Mouse (Mus musculus) kidney, adult 9 months (tissue): Measurements from ENCODE around the gene H2al2a.
"Not testable (repeated sequence)": the region's sequence is repeated elsewhere in the genome, so short reads cannot be mapped to it uniquely, and the experiment has no call there.

ENCODE experiments used
- DNase-seq: peaks from one replicate; pipeline ENCODE4 v3.0.0; 2022

The H2al2a gene

DNA sequence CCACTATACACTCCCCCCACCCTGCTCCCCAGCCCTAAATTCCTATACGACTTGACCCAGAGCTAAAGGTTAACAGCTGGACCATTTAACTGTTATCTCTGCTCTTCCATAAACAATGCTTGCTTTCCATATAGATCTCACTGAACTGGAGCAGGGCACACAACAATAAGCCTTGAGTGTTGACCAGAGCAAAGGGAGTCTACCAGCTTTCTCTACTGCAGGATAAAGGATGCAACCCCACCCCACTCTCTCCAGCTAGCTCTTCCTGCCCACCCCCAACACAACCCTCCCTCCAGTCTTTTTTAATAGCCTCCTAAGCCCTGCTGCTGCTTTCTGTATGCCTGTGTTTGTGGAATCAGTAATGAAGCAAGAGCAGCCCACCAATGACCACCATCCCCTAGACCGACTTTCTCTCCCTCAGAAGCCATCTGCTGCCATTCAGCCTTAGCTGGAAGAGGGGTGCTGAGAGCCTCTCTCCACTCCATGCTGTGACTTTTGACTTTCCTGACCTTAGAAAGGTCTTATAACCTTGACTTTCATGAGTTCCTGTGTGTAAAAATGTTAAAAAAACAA, 22.8 kb downstream of the H2al2a start:
- no peak for DNase-seq

DNA sequence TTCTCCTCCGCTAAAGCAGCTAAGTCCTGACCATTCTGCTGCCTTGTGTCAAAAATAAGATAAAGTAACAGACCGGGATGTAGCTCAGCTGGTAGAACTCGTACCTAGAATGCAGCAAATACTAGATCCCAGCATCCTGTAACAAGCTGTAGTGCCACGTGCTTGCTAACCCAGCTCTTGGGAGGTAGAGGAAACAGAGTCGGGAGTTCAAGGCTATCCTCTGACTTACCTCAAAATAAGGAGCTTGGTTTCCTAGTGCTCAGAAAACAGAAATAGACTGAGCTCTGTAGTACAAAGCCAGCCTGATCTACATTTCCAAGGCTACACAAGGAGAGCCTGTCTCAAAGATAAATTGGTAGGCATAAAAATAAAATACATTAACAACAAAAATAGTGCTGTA, 23.5 kb downstream of the H2al2a start:
- no peak for DNase-seq

DNA sequence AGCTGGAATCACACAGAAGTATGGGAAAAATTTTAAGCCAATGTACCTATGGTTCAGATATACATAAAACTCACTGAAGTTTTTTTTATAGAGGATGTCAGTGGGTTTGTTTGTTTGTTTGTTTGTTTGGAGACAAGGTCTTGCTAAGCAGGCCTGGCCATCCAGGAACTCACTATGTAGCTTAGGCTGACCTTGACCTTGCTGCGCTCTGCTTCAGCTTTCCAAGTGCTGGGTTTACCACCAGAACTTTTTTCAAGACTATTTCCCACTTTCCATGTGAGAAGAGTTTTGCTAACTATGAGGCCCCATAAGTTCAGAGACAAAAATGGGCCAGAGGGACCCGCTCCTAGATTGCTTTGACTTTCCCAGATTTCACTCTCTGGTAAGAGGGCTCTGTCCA, 23.9 kb downstream of the H2al2a start:
- no peak for DNase-seq

DNA sequence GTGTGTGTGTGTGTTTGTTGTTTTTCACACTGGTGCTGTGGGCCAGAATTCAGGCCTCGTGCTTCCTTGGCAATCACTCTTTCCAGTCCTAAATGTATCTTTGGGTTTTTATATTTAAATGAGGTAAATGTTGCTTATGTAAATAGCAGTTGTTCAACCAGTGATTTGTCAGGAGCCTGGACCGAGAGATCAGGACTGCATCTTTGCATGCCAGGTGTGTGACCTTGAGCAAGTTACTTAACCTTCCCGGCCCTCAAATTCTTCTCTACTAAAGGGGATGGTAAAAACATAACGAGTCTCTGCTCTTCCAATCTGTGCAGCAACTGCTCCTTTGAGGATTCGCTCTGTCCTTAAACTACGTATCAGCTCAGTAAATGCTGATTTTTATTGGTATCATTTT, 25.4 kb downstream of the H2al2a start:
- no peak for DNase-seq

DNA sequence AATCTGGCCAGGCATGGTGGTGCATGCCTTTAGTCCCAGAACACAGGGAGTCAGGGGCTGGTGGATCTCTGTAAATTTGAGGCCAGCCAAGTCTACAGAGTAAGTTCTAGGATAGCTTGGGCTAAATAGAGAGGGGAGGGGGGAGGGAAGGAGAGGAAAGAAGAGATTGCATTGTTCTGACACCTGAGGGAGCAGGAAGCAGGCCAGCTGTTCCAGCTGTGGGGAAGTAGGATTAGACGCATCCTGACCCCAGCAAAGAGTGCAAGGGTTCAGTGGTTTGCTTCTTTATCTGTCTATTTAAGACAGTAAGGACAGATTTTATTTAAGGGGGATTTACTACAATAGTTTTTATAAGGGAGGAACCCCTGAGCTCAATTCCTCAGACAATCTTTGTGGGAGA, 26.1 kb downstream of the H2al2a start:
- no peak for DNase-seq

DNA sequence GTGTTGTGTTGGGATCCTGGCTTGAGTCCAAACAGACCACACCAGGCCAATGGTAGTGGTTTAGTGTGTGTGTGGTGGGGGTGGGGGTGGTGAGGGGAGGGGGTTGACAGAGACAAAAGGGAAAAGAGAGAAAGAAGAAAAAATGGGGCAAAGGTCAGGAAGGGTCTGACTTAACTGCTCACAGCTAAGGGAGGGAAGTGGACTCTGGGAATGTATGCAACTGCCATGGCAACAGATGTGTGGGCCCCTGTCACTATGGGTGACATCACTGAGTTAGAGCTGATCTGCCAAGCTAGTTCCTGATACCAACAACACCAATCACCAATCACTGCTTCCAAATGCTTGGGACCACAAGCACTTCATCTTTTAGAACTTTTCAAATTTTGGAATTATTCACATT, 26.6 kb downstream of the H2al2a start:
- no peak for DNase-seq

DNA sequence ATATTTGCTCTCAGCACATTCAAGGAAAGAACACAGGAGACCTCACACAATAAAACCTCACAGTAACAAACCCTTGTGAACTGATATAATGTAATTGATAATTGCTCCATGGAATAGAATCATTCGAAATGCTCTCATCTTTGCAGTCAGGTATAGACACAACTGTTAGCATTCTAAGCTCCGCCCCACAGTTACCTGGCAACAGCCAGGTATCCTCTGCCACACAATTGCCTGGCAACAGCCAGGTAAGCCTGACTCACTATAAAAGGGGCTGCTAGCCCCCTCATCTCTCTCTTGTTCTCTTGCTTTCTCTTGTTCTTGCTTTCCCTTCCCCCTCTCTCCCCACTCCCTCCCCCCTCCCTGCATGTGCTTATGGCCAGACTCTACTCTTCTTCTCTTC, 28.2 kb downstream of the H2al2a start:
- DNase-seq = no peak

DNA sequence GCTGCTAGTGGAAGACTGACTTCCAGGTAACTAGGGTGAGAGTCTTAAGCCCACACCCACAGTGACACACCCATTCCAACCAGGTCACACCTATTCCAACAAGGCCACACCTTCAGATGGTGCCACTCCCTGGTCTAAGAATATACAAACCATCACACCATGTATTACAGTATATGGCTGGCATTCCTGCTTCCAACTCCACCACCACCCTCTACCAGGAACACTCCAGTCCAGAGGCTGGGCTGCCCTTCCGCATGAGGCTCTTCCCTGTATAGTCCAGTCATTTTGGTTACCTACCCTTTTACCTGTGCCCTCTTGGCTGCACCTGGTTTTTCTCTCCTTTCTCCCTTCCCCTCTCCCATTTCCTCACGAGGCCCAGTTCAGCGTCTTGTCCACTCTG, 28.7 kb downstream of the H2al2a start:
- DNase-seq = not testable (repeated sequence)

DNA sequence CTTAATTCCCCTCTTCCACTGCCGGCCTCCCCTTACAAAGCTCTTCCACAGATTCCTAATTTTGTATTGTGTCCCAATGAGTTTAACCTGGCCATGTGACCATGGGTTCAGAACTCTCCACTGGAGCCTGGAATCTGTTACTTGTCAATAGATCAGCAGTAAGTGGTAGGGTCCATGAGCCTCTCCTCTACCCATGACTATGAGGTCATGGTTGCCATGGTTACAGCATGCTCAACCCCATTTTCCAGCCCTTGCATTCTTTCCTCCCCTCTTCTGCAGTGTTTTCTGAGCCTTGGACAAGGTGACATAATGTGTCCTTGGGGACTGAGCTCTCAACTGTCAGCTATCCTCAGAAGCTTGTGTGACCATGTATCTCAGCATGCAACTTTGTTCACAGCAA, 37.3 kb downstream of the H2al2a start:
- DNase-seq = no peak

DNA sequence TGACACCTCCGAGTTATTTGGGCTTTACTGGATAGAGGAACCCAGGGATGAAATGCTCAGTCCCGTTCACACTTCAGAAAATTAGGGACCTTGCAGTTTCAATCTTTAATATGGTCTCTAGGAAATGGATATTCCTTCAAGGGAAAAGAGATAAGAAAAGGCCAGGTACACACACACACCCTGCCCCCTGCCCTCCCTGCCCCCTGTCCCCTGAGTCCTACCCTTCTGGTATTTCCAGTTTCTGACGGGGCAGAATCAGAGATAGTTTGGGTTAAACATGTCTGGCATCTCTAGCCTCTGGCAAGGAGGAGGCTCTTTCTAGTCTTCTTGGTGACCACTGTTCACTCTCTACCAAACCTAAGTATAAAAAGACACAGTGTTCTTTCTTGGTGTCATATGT, 49.9 kb downstream of the H2al2a start:
- DNase-seq = no peak
